Mouse (Mus musculus): ENCODE measurements around the gene Tmem238l. TPM values are rescaled to one million over a fixed set of nuclear protein-coding genes. Genes with fewer than 3 reads are reported as not detected.

The Tmem238l gene
- polyA plus RNA-seq, 1 experiment = not detected

- H3K27ac ChIP-seq (ENCODE audit: insufficient read depth, low read length) = no peak overlapping the region
- H3K27me3 ChIP-seq (ENCODE audit: control insufficient read depth, insufficient read depth, low read length, poor library complexity, severe bottlenecking) = no peaks in the 10 kb centered on the region
- H3K9me3 ChIP-seq (replicated peaks; ENCODE audit: control insufficient read depth, insufficient read depth, low read length, poor library complexity, severe bottlenecking) = peaks cover 9% of the 10 kb centered on the region
- TF ChIP-seq POLR2A (IDR thresholded peaks at IDR 0.05; ENCODE audit: insufficient read depth, low read length) (no peak), CTCF (IDR thresholded peaks at IDR 0.05; ENCODE audit: low read depth, low read length) (no peak), EP300 (IDR thresholded peaks at IDR 0.05; ENCODE audit: insufficient read depth, low read depth, low read length) (no peak)
- no peaks in the 10 kb centered on the region for H3K4me1 ChIP-seq (ENCODE audit: control insufficient read depth, insufficient read depth, low read length)
- H3K9ac ChIP-seq (ENCODE audit: low read depth, poor library complexity, severe bottlenecking) = no peak overlapping the region
- no peak overlapping the region for H3K4me3 ChIP-seq (ENCODE audit: low read depth, low read length)
- no peaks in the 10 kb centered on the region for H3K36me3 ChIP-seq (ENCODE audit: control insufficient read depth, insufficient read depth, low read length, poor library complexity, severe bottlenecking)
Measured at GRCm38 (mm10) chr11:66945224-66945767, 11.1 kb upstream of the Tmem238l start.

GRCm38 (mm10) chr11:66946521-66946920 is 9.9 kb upstream of the Tmem238l start:
- H3K9ac ChIP-seq (ENCODE audit: low read depth, poor library complexity, severe bottlenecking) = no peak overlapping the region

GRCm38 (mm10) chr11:66946922-66947321 is 9.5 kb upstream of the Tmem238l start:
- TF ChIP-seq EP300 (IDR thresholded peaks at IDR 0.05; ENCODE audit: insufficient read depth, low read depth, low read length) (no peak), CTCF (IDR thresholded peaks at IDR 0.05; ENCODE audit: low read depth, low read length) (no peak), POLR2A (IDR thresholded peaks at IDR 0.05; ENCODE audit: insufficient read depth, low read length) (no peak)
- H3K27ac ChIP-seq (ENCODE audit: insufficient read depth, low read length) = no peak overlapping the region
- peaks cover 9% of the 10 kb centered on the region for H3K9me3 ChIP-seq (replicated peaks; ENCODE audit: control insufficient read depth, insufficient read depth, low read length, poor library complexity, severe bottlenecking)
- no peak overlapping the region for H3K4me3 ChIP-seq (ENCODE audit: low read depth, low read length)
- no peaks in the 10 kb centered on the region for H3K36me3 ChIP-seq (ENCODE audit: control insufficient read depth, insufficient read depth, low read length, poor library complexity, severe bottlenecking)
- no peaks in the 10 kb centered on the region for H3K27me3 ChIP-seq (ENCODE audit: control insufficient read depth, insufficient read depth, low read length, poor library complexity, severe bottlenecking)
- no peaks in the 10 kb centered on the region for H3K4me1 ChIP-seq (ENCODE audit: control insufficient read depth, insufficient read depth, low read length)
- H3K9ac ChIP-seq (ENCODE audit: low read depth, poor library complexity, severe bottlenecking) = no peak overlapping the region

More at GRCm38 (mm10) chr11:66946521-66946920, 9.9 kb upstream of the Tmem238l start:
- Histone ChIP-seq H3K4me1 (ENCODE audit: control insufficient read depth, insufficient read depth, low read length) (no peaks in the 10 kb centered on the region), H3K27me3 (ENCODE audit: control insufficient read depth, insufficient read depth, low read length, poor library complexity, severe bottlenecking) (no peaks in the 10 kb centered on the region), H3K36me3 (ENCODE audit: control insufficient read depth, insufficient read depth, low read length, poor library complexity, severe bottlenecking) (no peaks in the 10 kb centered on the region), H3K4me3 (ENCODE audit: low read depth, low read length) (no peak overlapping the region), H3K9me3 (replicated peaks; ENCODE audit: control insufficient read depth, insufficient read depth, low read length, poor library complexity, severe bottlenecking) (peaks cover 9% of the 10 kb centered on the region), H3K27ac (ENCODE audit: insufficient read depth, low read length) (no peak overlapping the region)
- TF ChIP-seq EP300 (IDR thresholded peaks at IDR 0.05; ENCODE audit: insufficient read depth, low read depth, low read length) (no peak), POLR2A (IDR thresholded peaks at IDR 0.05; ENCODE audit: insufficient read depth, low read length) (no peak), CTCF (IDR thresholded peaks at IDR 0.05; ENCODE audit: low read depth, low read length) (no peak)

GRCm38 (mm10) chr11:66960797-66961196 is 4.4 kb downstream of the Tmem238l start:
- no peak overlapping the region for H3K27ac ChIP-seq (ENCODE audit: insufficient read depth, low read length)
- no peaks in the 10 kb centered on the region for H3K4me1 ChIP-seq (ENCODE audit: control insufficient read depth, insufficient read depth, low read length)
- H3K9ac ChIP-seq (ENCODE audit: low read depth, poor library complexity, severe bottlenecking) = no peak overlapping the region
- no peak for TF ChIP-seq EP300 (IDR thresholded peaks at IDR 0.05; ENCODE audit: insufficient read depth, low read depth, low read length)
- TF ChIP-seq CTCF (IDR thresholded peaks at IDR 0.05; ENCODE audit: low read depth, low read length) = no peak
- no peak for TF ChIP-seq POLR2A (IDR thresholded peaks at IDR 0.05; ENCODE audit: insufficient read depth, low read length)
- no peaks in the 10 kb centered on the region for H3K36me3 ChIP-seq (ENCODE audit: control insufficient read depth, insufficient read depth, low read length, poor library complexity, severe bottlenecking)
- no peak overlapping the region for H3K4me3 ChIP-seq (ENCODE audit: low read depth, low read length)
- H3K9me3 ChIP-seq (replicated peaks; ENCODE audit: control insufficient read depth, insufficient read depth, low read length, poor library complexity, severe bottlenecking) = no peaks in the 10 kb centered on the region; the same call in 1 of the 2 replicates
- no peaks in the 10 kb centered on the region for H3K27me3 ChIP-seq (ENCODE audit: control insufficient read depth, insufficient read depth, low read length, poor library complexity, severe bottlenecking)

GRCm38 (mm10) chr11:66961447-66962176 is 5.2 kb downstream of the Tmem238l start:
- Histone ChIP-seq H3K4me1 (ENCODE audit: control insufficient read depth, insufficient read depth, low read length) (no peaks in the 10 kb centered on the region), H3K36me3 (ENCODE audit: control insufficient read depth, insufficient read depth, low read length, poor library complexity, severe bottlenecking) (no peaks in the 10 kb centered on the region), H3K9me3 (replicated peaks; ENCODE audit: control insufficient read depth, insufficient read depth, low read length, poor library complexity, severe bottlenecking) (no peaks in the 10 kb centered on the region), H3K27me3 (ENCODE audit: control insufficient read depth, insufficient read depth, low read length, poor library complexity, severe bottlenecking) (no peaks in the 10 kb centered on the region), H3K4me3 (ENCODE audit: low read depth, low read length) (no peak overlapping the region), H3K27ac (ENCODE audit: insufficient read depth, low read length) (no peak overlapping the region), H3K9ac (ENCODE audit: low read depth, poor library complexity, severe bottlenecking) (no peak overlapping the region)
- TF ChIP-seq EP300 (IDR thresholded peaks at IDR 0.05; ENCODE audit: insufficient read depth, low read depth, low read length) = no peak
- TF ChIP-seq POLR2A (IDR thresholded peaks at IDR 0.05; ENCODE audit: insufficient read depth, low read length) = no peak
- no peak for TF ChIP-seq CTCF (IDR thresholded peaks at IDR 0.05; ENCODE audit: low read depth, low read length)

GRCm38 (mm10) chr11:66963462-66963861 is 7.0 kb downstream of the Tmem238l start:
- Histone ChIP-seq H3K4me1 (ENCODE audit: control insufficient read depth, insufficient read depth, low read length) (no peaks in the 10 kb centered on the region), H3K9me3 (replicated peaks; ENCODE audit: control insufficient read depth, insufficient read depth, low read length, poor library complexity, severe bottlenecking) (no peaks in the 10 kb centered on the region), H3K36me3 (ENCODE audit: control insufficient read depth, insufficient read depth, low read length, poor library complexity, severe bottlenecking) (no peaks in the 10 kb centered on the region), H3K27ac (ENCODE audit: insufficient read depth, low read length) (no peak overlapping the region), H3K4me3 (ENCODE audit: low read depth, low read length) (no peak overlapping the region), H3K27me3 (ENCODE audit: control insufficient read depth, insufficient read depth, low read length, poor library complexity, severe bottlenecking) (no peaks in the 10 kb centered on the region), H3K9ac (ENCODE audit: low read depth, poor library complexity, severe bottlenecking) (no peak overlapping the region)
- TF ChIP-seq CTCF (IDR thresholded peaks at IDR 0.05; ENCODE audit: low read depth, low read length) (no peak), EP300 (IDR thresholded peaks at IDR 0.05; ENCODE audit: insufficient read depth, low read depth, low read length) (no peak), POLR2A (IDR thresholded peaks at IDR 0.05; ENCODE audit: insufficient read depth, low read length) (no peak)

All from ES-Bruce4 (cell line).